Mouse (Mus musculus): ENCODE results near the gene Mast4.

DNA sequence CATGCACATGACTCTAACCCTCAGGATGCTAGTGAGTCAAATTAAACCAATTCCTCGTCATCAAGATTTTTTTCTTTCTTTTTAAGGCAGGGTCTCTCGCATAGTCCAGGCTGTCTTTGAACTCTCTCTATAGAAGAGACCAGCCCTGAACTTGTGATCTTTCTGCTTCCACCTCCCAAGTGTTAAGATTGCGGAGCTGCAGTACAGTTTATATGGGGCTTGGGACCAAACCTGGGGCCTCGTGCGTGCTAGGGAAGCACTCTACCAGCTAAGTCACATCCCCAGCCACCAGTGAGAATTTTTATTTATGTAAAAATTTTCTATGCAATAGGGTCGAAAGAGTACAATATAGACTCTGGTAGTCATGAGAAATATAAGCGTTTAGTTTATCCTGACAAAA lies 343.1 kb downstream of the Mast4 start:
- TF ChIP-seq POLR2A (IDR thresholded peaks at IDR 0.05; ENCODE audit: control insufficient read depth in 1 of 2, insufficient read depth in 1 of 2, low read depth in 1 of 2, low read length in 2 of 2, poor library complexity in 1 of 2) (no peak), RCOR1 (IDR thresholded peaks at IDR 0.05; ENCODE audit: low read depth, low read length) (no peak)

Data from MEL (cell line).